Mouse (Mus musculus): ENCODE results near the gene Nudt16l1.

Gene Nudt16l1

GRCm38 (mm10) chr16:4956609-4957008 is 18.0 kb downstream of the Nudt16l1 start:
- DNase-seq (ENCODE audit: low spot score in 2 of 2) = no peak

DNA sequence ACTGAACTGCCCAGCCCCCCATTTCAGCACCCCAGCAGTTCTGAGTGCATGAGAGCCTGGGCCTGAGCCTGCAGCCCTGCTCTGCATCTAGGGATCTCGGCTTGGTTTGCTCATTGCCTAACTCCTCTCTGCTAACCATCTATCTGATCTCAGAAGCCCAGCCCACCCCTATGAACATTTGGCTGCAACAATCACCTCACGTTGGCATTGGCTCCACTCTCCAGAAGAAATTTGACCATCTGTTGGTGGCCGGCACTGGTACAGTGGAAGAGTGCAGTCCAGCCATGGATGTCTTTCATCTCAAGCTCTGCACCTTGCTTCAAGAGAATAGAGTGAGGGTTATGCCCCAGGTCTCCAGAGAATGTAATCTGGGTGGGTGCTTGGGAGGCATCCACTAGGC is 18.9 kb downstream of the Nudt16l1 start:
- no peak for DNase-seq (ENCODE audit: low spot score in 2 of 2)

DNA sequence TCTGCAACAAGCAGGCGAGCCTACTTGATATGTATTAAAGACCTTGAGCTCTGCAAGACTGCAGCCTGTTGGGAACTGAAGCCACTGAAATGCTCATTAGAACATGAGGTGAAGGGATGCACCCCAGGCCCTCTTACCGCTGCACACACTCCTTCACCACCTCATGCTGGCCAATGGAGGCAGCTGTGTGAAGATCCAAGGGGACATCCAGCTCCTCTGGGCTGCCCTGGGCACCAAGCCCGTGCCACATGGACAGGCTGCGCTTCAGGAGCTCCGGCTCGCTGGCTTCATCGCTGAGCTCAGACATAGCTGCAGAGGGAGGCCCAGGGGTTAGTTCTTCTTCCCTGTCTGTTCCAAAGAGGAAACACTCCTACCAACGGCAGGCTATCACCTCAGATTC is 21.7 kb downstream of the Nudt16l1 start:
- DNase-seq (ENCODE audit: low spot score in 2 of 2) = no peak

- DNase-seq (ENCODE audit: low spot score in 2 of 2) = no peak
Measured at GRCm38 (mm10) chr16:4963346-4963745, 24.8 kb downstream of the Nudt16l1 start.

GRCm38 (mm10) chr16:4963797-4964709 is 25.5 kb downstream of the Nudt16l1 start, which contains the start of gene Anks3:
Gene Anks3 (minus strand): TSS chr16:4964205.
- peak; percentile 95 to 96 for DNase-seq (ENCODE audit: low spot score in 2 of 2)

GRCm38 (mm10) chr16:4964731-4965391 is 26.3 kb downstream of the Nudt16l1 start:
- no peak for DNase-seq (ENCODE audit: low spot score in 2 of 2)

- DNase-seq (ENCODE audit: low spot score in 2 of 2) = no peak
Measured at GRCm38 (mm10) chr16:4965392-4966129, 27.0 kb downstream of the Nudt16l1 start.

DNA sequence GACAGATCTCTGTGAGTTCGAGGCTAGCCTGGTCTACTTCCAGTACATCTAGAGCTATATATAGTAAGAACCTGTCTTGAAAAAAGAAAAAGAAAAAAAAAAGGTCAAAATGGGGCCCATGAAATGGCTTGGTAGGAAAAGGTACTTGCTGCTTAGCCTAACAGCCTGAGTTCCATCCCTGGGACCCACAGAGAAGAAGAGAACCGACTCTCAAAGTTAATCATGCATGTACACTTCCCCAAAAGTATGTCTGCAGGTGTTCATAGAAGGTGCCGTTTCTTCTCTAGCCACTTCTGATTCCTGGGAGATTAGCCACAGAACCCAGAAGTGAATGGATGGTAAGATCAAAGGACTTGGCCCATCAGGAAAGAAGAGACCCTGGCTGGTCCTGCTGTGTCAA is 29.9 kb downstream of the Nudt16l1 start:
- peak; percentile 17 to 23 for DNase-seq (ENCODE audit: low spot score in 2 of 2)

DNA sequence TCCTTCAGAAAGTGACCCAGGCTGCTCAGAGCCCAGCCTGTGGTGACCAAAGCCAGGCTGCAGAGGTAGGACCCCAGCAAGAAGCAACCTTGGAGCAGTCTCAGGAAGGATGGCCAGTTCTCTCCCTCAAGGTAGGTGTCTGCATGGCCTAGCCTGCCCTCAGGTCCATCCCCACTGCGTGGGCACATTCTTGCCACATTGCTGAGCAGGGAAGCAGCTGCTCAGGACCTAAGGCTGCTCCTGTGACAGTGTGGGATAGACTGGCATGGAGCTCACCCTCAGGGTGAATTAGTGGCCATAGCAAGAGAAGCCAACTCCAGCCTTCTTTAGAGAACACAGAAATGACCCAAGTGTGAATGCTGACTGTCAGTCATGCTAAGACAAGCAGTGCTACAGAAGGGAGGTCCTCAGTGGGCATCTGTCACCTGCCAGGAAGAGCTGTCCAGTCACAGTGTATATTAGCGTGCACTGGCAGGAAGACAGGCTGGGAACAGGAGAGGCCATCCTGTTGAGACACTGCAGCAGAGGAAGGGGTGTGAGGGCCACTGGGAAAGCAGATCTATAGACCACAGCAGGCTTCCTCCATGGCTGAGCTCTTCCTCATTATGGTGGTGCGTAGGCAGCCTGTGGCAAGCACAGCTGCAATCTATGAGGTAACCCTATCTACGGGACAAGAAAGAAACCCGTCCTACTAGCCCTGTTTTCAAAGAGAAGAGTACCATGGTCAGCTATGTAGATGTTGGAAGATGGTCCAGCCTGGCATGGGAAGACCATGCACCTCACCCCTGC is 30.7 kb downstream of the Nudt16l1 start:
- DNase-seq (ENCODE audit: low spot score in 2 of 2) = peak; percentile 65 to 66

- peak; percentile 30 to 46 for DNase-seq (ENCODE audit: low spot score in 2 of 2)
Measured at GRCm38 (mm10) chr16:4971626-4972025, 33.1 kb downstream of the Nudt16l1 start.

GRCm38 (mm10) chr16:4974521-4974920 is 36.0 kb downstream of the Nudt16l1 start:
- no peak for DNase-seq (ENCODE audit: low spot score in 2 of 2)

DNA sequence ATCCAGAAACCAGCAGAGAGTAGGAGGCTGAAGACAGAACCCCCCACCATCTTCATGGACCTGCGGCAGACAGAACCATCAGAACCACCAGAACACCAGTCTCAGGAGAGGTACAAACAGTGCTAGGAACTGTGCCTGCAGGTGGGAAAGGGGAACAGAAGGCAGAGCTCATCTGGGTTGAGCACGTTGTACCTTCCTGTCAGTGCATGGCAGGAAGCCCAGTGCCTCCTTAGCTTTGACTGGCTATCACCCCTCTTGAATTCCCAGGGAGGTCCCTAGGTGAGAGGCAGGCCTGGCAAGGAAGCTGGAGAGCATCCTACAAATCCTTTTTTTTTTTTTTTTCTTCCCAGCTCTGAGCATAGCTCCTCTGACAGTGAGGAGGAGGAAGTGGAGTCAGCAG is 37.6 kb downstream of the Nudt16l1 start:
- no peak for DNase-seq (ENCODE audit: low spot score in 2 of 2)

DNA sequence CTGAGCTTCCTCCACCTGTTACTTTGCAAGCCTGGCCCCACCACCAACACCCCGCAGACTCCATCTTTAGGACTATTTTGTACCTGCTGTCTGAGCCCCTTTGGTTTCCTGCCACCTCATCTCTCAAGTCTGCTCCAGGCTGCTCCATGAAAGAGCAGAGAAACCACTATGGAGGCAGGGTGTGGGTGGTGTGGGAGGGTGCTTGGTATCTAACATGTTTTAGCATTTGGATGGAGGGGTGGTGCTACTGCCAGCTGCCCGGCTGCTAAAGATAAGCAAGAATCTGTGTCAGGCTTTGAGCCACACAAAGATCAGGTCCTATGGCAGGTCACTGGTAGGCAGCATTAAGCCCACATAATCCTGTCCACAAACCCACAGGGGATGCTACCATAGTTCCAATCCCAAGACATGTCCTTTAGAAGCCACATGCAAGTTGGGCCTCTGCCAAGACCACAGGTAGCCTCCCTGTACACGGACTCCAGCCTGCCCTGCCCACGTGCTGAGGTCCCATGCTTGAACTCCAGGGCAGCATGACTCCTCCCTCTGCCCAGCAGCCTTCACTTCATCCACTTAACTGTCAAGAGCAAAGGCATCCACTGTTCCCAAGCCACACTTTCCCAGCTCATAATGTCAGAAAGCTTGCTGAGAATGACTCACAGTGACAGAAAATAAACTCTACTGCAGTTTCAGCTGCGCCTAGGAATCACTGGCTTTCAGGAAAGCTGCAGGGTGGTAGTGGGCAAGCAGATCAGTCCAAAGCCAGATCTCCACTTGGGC is 39.9 kb downstream of the Nudt16l1 start:
- no peak for DNase-seq (ENCODE audit: low spot score in 2 of 2)

- DNase-seq (ENCODE audit: low spot score in 2 of 2) = peak; percentile 14 to 21
Measured at GRCm38 (mm10) chr16:4979755-4980380, 41.3 kb downstream of the Nudt16l1 start.

DNA sequence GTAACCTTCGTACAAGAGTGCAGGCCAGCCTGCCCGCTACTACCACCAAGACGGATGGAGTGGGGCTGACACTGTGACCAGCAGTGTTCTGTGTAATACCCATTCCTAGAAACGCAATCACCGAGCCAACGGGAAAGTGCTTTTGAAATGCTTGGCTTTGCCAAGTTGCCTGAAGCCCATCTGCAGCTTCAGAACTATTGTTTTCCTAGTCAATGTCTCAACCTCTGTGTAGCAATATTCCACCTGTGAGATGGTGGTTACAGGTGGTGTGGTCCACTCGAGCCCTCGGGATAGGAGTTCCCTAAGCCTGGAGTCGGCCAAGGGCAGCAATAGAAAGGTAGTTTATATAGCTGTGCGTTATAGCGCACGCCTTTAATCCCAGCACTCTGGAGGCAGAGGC is 46.2 kb downstream of the Nudt16l1 start:
- no peak for DNase-seq (ENCODE audit: low spot score in 2 of 2)

All from spleen, postnatal 36 days (tissue).